Mouse (Mus musculus) CH12.LX (cell line): ENCODE measurements around the gene Myt1l.

Experiments used
- EP300 ChIP-seq: IDR thresholded peaks from 2 replicates; pipeline ENCODE4 v1.6.1; 2011; ENCODE audit warnings: low read length, improper control_type of control experiment
- MEF2A ChIP-seq: IDR thresholded peaks from 2 replicates; pipeline ENCODE4 v1.6.1; 2014; ENCODE audit warnings: low read depth, mild to moderate bottlenecking, inconsistent platforms, low read length, improper control_type of control experiment, borderline replicate concordance
- POLR2AphosphoS2 ChIP-seq: IDR thresholded peaks from 2 replicates; pipeline ENCODE4 v1.6.1; 2011; ENCODE audit warnings: low read depth, low read length, improper control_type of control experiment

- TF ChIP-seq EP300, result no peak
- no peak for TF ChIP-seq MEF2A
- TF ChIP-seq POLR2AphosphoS2, result no peak
Observed at GRCm38 (mm10) chr12:29530241-29530725, 2.1 kb downstream of the Myt1l start.
